Mouse (Mus musculus): Measurements from ENCODE around the gene Fam90a1b. TPM values are rescaled to one million over a fixed set of nuclear protein-coding genes. Genes with fewer than 3 reads are reported as not detected.
"Not testable (repeated sequence)": the region's sequence is repeated elsewhere in the genome, so short reads cannot be mapped to it uniquely, and the experiment has no call there.

The Fam90a1b gene
- not detected in 2 replicates for polyA plus RNA-seq (2015; fragmentation: Nextera tagmentation; extraction: Ambion mirVana)

DNA sequence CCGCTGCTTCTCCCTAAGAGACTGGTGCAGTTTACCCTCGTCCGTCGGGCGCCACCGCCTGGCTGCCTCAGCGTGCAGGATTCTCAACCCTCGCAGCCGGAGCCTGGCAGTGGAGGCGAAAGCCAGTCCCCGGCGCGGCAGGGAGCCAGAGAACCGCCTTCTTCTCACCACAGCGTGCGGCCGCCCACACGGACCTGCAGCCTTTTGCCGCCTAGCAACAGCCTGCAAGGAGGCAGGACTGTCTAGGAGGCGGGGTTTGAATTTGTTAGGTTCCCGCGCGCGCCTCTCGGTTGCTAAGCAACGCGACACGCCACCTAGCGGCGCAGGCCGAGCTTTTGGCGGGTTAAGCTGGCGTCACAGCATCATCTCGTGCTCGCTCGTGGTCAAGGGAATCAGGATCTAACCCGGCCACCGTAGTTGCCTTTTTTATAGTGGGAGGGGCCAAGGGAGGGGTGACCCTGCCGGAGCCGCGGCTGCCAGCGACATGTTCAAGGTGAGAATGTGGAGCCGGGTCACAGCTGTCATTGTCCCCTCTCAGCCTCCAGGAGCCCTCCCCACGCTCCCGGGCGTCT, at the start of gene Fam90a1b, which contains the start of gene Apoo:
Gene Fam90a1b, minus strand, starts transcription at position 108 of the 572 bp plus-strand sequence.
Gene Apoo, plus strand, starts transcription at position 448 of the 572 bp plus-strand sequence.
- Histone ChIP-seq H3K4me2 (replicated peaks) (peak within 1 kb of the TSS; percentile 48), H3K36me3 (no peaks in the 10 kb centered on the region), H3K4me3 (replicated peaks) (peak within 1 kb of the TSS; percentile 55), H3K27ac (peak within 1 kb of the TSS; percentile 36; the same call in 1 of the 2 replicates), H3K27me3 (replicated peaks) (peaks cover 27% of the 10 kb centered on the region), H3K9me3 (no peaks in the 10 kb centered on the region), H3K9ac (peak within 1 kb of the TSS; percentile 56), H3K4me1 (replicated peaks) (no peaks in the 10 kb centered on the region)
- peak; percentile 99 for ATAC-seq
- 14% methylated on average over 46 of the region's 46 CpGs for WGBS

DNA sequence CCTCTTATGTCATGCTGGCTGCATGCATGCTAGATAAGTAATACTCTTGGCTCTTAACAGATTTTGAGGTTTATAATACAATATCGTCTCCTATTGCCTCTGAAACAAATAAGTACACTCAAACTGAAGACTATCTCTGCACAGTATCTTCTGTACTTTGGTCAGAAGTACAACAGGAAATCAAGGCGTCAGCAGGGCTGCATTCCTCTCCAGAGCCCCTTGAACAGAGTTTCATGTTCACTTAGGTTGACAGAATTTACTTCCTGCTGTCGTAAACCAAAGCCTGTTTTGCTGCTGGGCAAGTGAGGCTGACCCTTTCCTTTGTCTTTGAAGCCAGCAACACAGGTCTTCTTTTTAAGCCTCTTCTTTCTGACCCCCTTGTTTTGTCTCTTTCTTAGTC, 42.4 kb upstream of the Fam90a1b start:
- H3K4me1 ChIP-seq (replicated peaks): no peaks in the 10 kb centered on the region
- ATAC-seq: peak; percentile 71

DNA sequence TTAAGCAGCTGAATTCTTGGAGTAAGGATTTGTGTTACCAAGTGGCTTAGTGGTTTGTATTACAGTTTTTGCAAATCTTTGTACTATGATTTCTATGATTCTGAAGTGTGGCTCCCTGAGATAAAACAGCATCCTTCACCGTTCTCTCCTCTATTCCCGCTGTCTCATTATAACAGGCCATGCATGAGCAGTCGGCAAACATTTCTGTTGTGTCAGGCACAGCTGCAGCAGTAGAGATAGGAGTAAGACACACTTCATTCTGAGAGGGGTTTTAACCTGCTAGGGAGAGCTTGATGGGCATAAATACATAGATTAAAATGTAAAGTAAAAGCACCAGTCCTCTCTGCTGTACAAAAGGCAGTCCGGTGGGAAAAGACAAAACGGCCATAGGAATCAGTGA, 12.2 kb upstream of the Fam90a1b start:
- H3K9ac ChIP-seq: no peak overlapping the region
- H3K36me3 ChIP-seq: no peaks in the 10 kb centered on the region
- 83% methylated on average over 5 of the region's 5 CpGs for WGBS
- no peak for ATAC-seq
- no peak overlapping the region for H3K4me2 ChIP-seq (replicated peaks)
- no peak overlapping the region for H3K27ac ChIP-seq
- no peaks in the 10 kb centered on the region for H3K4me1 ChIP-seq (replicated peaks)
- H3K9me3 ChIP-seq: no peaks in the 10 kb centered on the region
- no peak overlapping the region for H3K4me3 ChIP-seq (replicated peaks)
- H3K27me3 ChIP-seq (replicated peaks): 0 out of 2 replicates have a peak, but pooled peaks cover 3% of the 10 kb centered on the region

More for the DNA sequence above, 42.4 kb upstream of the Fam90a1b start:
- no peak overlapping the region for H3K4me2 ChIP-seq (replicated peaks)
- no peaks in the 10 kb centered on the region for H3K9me3 ChIP-seq
- H3K27ac ChIP-seq: no peak overlapping the region
- no peaks in the 10 kb centered on the region for H3K27me3 ChIP-seq (replicated peaks)
- no peak overlapping the region for H3K4me3 ChIP-seq (replicated peaks)
- no peak overlapping the region for H3K9ac ChIP-seq
- 39% methylated on average over 3 of the region's 3 CpGs for WGBS
- no peaks in the 10 kb centered on the region for H3K36me3 ChIP-seq

DNA sequence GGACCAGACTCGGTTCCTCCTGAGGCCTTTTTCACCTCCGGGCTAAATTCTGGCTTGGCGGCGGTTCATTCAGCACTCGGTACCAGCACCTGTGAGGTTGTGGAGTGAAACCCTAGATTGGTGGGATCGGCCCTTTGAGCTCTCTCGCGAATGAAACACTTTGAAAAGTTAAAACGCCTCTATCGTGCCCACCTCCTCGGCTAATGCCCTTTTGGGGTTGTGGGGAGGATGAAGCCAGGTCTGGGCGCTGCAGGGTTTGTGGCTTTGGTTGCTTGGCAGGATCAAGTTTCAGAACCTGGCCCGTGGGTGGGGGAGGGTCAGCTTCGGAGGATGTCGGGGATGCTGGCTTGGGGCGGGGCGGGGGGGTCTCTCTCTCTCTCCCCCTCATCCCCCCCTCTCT, 671 bp upstream of the Fam90a1b start:
- peak overlapping the region; percentile 56 for H3K9ac ChIP-seq
- peak overlapping the region; percentile 44; the same call in 1 of the 2 replicates for H3K4me2 ChIP-seq (replicated peaks)
- 20% methylated on average over 17 of the region's 17 CpGs for WGBS
- no peaks in the 10 kb centered on the region for H3K36me3 ChIP-seq
- peak overlapping the region; percentile 55 for H3K4me3 ChIP-seq (replicated peaks)
- ATAC-seq: no peak; the same call in 1 of the 2 replicates
- H3K9me3 ChIP-seq: no peaks in the 10 kb centered on the region
- no peaks in the 10 kb centered on the region for H3K4me1 ChIP-seq (replicated peaks)
- H3K27ac ChIP-seq: peak overlapping the region; percentile 36; the same call in 1 of the 2 replicates
- peaks cover 27% of the 10 kb centered on the region for H3K27me3 ChIP-seq (replicated peaks)

DNA sequence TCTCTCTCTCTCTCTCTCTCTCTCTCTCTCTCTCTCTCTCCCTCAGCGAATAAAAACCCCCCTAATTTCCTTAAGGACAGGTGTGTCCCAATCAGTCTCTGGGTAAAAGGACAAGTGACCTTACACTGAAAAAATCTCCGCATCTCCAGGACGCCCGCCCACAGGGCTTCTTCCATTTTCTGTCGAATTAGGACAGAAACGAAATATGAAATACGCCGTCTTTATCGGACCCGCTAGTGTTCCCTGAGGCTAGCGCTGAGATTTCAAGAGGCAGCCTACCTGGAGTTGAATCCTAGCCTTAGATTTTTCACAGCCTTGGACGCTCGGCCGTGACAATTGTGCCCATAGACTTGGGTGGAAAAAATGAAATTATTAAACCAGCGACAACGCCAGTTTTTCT, 548 bp downstream of the Fam90a1b start:
- no peaks in the 10 kb centered on the region for H3K36me3 ChIP-seq
- ATAC-seq: no peak
- H3K4me2 ChIP-seq (replicated peaks): peak overlapping the region; percentile 48
- peaks cover 27% of the 10 kb centered on the region for H3K27me3 ChIP-seq (replicated peaks)
- no peaks in the 10 kb centered on the region for H3K9me3 ChIP-seq
- H3K4me3 ChIP-seq (replicated peaks): peak overlapping the region; percentile 10; the same call in 1 of the 2 replicates
- H3K9ac ChIP-seq: no peak overlapping the region
- H3K4me1 ChIP-seq (replicated peaks): no peaks in the 10 kb centered on the region
- no peak overlapping the region for H3K27ac ChIP-seq
- WGBS: 21% methylated on average over 16 of the region's 16 CpGs

DNA sequence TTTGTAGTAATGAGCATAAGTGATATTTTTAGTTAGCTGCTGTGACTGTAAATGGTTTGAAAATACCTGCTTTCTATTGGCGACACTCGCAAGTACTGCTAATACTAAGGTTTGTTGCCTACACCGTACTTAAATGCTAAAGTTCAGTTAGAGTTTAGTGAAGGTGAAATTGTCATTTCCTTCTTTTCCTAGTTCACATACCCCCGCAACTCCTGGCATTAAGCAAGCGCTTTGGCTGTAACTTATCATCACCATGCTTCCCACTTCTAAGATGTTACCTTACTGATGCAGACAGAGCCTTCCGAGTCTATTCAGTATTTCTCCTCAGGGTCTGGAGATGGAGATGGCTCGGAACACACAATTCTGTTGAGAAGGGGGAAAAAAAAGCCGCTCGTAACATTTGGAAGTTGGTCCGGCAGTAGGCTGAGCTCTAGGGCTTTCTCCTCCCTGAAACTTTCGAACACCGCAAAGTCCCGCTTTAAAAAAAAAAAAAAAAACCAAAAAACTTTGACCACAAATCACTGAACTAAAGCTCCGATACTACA, 1.1 kb downstream of the Fam90a1b start:
- H3K9me3 ChIP-seq: no peaks in the 10 kb centered on the region
- H3K9ac ChIP-seq: no peak overlapping the region
- no peak for ATAC-seq
- peaks cover 27% of the 10 kb centered on the region for H3K27me3 ChIP-seq (replicated peaks)
- peak overlapping the region; percentile 48 for H3K4me2 ChIP-seq (replicated peaks)
- H3K36me3 ChIP-seq: no peaks in the 10 kb centered on the region
- WGBS: 30% methylated on average over 14 of the region's 14 CpGs
- no peaks in the 10 kb centered on the region for H3K4me1 ChIP-seq (replicated peaks)
- H3K4me3 ChIP-seq (replicated peaks): no peak overlapping the region
- H3K27ac ChIP-seq: no peak overlapping the region

DNA sequence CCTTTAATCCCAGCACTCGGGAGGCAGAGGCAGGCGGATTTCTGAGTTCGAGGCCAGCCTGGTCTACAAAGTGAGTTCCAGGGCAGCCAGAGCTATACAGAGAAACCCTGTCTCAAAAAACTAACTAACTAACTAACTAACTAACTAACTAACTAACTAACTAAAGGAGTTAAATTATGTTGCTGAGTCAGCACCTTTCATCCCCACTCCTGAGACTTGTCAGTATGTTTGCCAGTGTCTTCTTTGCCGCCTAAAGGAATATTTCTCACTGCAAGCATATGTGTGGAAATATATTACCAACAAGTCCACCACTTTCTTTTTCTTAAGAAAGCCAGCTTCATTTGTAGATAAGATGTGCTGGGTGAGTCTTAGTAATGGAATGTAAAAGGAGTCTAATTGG, 22.9 kb downstream of the Fam90a1b start:
- H3K4me3 ChIP-seq (replicated peaks); H3K4me1 ChIP-seq (replicated peaks); H3K27ac ChIP-seq; ATAC-seq; H3K36me3 ChIP-seq; H3K27me3 ChIP-seq (replicated peaks); H3K9ac ChIP-seq; H3K9me3 ChIP-seq; H3K4me2 ChIP-seq (replicated peaks): not testable (repeated sequence)
- WGBS: 96% methylated on average over 4 of the region's 4 CpGs

DNA sequence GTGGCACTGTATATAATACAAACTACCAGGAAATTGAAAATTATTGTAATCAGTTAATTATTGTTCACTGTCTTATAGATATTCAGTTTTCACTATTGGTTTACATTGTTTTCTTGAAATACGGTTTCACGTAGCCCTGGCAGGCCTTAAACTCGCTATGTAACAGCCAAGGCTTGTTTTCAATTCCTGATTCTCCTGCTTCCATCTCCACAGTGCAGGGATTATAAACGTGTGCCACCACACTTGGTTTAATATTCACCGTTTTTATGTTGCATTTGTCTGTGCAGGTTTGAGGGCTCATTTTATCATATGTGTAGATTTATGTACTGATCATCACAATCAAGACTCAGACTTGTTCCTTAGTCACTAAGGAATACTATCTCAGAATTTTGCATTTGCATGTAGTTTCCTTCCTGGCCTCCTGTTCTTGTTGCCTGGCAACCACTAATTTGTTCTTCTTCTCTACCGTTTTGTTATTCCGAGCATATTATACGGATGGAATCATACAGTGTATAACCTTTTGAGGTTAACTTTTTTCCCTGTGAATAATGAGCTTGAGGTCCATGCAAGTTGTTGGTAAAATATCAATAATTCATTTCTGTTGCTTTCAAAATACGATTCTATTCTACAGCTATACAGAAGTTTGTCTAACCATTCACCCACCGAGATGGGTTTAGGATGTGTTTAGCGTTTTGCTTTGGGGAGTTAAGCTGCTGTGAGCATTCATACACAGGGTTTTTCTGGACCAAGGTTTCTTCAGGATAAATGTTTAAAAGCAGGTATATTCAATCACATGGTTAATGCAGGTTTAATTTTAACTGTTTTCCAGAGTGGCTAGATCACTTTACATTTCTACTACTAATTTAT, 45.3 kb downstream of the Fam90a1b start:
- H3K4me1 ChIP-seq (replicated peaks): no peaks in the 10 kb centered on the region
- WGBS: 82% methylated on average over 11 of the region's 11 CpGs
- H3K4me3 ChIP-seq (replicated peaks): no peak overlapping the region
- H3K9me3 ChIP-seq: no peaks in the 10 kb centered on the region
- no peak overlapping the region for H3K27ac ChIP-seq
- peaks cover 9% of the 10 kb centered on the region for H3K27me3 ChIP-seq (replicated peaks)
- H3K9ac ChIP-seq: no peak overlapping the region
- H3K36me3 ChIP-seq: no peaks in the 10 kb centered on the region
- ATAC-seq: no peak
- no peak overlapping the region for H3K4me2 ChIP-seq (replicated peaks)

Other genes starting within 250 kb of the Fam90a1b start
- 27.2 and 27.8 TPM in 2 replicates for gene Zfx, start 243.1 kb downstream of the Fam90a1b start, polyA plus RNA-seq (2015; fragmentation: Nextera tagmentation; extraction: Ambion mirVana)
- 64.5 and 70.6 TPM in 2 replicates for gene Eif2s3x, start 153.9 kb downstream of the Fam90a1b start, polyA plus RNA-seq (2015; fragmentation: Nextera tagmentation; extraction: Ambion mirVana)
- 6.0 and 6.6 TPM in 2 replicates for gene Klhl15, start 132.2 kb downstream of the Fam90a1b start, polyA plus RNA-seq (2015; fragmentation: Nextera tagmentation; extraction: Ambion mirVana)
- 98.5 and 113 TPM in 2 replicates for gene Apoo, start 340 bp upstream of the Fam90a1b start, polyA plus RNA-seq (2015; fragmentation: Nextera tagmentation; extraction: Ambion mirVana)
- 378 and 406 TPM in 2 replicates for gene Maged1, start 175.4 kb upstream of the Fam90a1b start, polyA plus RNA-seq (2015; fragmentation: Nextera tagmentation; extraction: Ambion mirVana)